Mouse (Mus musculus) kidney, adult 11 months (tissue): ENCODE results near the gene Zfp62.
"Not testable (repeated sequence)": the region's sequence is repeated elsewhere in the genome, so short reads cannot be mapped to it uniquely, and the experiment has no call there.

ENCODE experiments used
- DNase-seq: peaks from one replicate; pipeline ENCODE4 v3.0.0; 2022

The Zfp62 gene

DNA sequence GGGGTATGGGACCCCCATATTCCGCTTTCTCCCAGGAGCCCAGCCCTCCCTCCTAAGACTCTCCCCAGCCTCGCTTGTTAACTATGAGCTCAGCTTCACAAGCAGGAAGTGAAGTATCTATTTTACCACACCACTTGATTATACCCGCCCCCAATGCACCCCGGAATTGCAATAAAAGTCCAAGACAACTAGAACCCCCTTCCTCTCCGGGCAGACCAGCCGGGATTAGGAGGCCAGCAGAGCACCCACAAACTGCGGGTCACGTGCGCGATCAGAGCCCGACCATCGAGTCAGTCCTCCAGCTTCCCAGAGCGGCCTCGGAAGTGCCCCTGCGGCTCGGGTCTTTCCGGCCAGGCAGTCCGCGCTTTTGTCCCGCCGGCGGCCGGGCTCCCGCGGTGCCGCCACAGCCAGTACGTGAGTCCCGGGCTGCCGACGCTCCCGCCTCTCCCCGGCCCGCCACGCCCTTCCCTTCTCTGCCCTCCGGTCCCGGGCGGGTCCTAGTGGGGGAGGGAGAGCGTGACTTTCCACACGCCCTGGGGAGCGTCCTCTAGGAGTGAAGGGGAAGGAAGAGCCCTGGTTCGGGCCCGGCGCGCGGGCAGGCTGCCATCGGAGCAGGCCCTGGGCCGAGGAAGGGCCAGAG is at the start of gene Zfp62:
Zfp62 (plus strand) TSS at position 164 of the 640 bp plus-strand sequence.
- DNase-seq: peak; percentile 96

DNA sequence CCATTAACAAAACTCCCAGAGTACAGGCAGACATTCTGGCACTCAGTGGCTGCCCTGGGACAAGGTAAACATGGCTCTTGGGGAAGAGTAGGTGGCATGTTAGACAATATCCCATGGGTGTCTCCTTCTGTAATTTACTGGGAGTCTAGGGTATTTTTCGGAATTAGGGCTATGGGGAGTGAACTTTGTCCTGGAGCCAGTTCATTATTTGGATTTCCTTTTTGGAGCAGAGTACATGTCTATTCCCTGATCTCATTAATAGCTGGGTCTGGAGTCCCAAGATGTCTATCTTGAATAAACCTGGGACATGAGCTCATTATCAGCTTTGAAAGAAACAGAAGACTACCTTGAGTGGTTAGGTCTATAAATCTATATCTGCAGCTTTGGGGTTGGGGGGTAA is 49.0 kb upstream of the Zfp62 start, which contains the start of gene Olfr1394:
Olfr1394 (plus strand) TSS at position 301 of the 400 bp plus-strand sequence.
- DNase-seq: no peak

DNA sequence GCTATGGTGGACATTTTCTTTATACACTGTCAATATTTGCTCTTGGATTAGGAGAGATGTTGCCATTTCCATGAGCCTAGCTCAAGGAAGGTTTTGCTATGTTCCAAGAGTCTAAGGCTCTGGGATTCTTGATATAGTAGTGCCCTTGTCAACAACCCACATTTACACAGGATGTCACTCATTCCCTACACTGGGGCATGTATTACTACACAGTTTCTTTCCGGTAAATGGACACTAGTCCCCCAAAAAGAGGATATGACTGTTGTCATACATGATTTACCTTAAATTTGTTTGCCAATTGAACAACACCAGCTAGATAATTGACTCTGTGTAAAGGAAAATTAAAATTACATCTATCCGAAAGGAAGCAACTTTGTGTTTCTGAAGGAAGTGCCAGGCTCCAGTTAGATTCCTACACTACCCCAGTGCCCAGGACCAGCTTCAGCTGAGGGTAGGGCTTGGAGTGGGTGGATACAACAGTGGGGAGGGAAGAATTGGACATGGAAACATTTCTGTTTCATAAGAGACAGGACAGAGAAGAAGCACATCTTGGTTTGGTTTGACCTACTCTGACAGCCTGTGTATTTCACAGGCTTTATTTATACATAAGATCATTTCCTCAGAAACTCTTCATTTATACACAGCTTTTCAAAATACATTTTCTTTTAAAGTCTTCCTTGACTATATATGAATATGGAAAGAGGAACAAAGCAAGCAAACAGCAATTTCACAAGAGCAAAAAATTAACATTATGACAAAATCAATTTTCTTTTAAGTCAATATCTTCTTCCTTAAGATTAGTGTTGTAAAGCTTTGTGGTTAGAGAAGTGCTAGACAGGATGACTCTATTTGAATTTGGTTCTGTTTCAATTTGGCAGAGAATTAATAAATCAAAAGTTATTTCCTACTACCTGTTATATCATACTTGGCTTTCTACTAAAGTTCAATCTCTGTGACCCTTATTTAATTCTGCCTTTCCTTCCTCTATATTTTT is 46.0 kb upstream of the Zfp62 start:
- no peak for DNase-seq

DNA sequence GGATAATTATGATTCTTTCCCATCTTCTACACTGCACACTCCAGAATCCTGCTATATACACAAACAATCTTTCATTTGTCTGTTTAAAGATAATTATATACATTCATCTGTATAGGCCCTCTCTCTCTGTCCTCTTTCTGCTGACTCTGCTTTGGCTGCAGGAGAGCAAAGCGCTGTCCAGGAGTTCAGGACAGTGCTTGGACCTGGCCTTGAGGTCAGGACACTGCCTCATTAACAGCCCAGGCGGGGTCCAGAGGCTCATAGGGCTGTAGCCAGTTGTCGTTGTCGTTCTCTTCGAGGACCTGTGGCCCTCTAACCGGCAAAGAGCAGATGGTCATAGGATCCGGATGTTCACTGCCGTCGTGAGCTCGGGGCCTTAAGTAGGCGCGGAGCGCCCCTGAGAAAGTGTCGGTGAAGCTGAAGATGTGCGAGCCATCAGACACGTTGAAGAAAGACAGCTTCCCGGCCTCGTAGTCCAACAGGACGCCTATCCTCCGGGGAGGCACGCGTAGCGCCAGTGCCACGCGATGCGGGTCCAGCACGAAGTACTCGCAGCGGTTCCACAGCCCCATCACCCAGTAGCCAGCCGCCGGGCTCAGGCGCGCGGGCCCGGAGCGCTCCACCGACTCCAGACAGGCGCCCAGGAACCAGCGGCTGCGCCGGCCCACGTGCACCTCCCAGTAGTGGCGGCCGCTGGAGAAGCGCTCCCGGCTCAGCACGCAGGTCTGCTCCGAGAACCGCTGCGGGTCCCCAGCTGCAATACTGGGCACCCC is 34.1 kb upstream of the Zfp62 start:
- DNase-seq: no peak

DNA sequence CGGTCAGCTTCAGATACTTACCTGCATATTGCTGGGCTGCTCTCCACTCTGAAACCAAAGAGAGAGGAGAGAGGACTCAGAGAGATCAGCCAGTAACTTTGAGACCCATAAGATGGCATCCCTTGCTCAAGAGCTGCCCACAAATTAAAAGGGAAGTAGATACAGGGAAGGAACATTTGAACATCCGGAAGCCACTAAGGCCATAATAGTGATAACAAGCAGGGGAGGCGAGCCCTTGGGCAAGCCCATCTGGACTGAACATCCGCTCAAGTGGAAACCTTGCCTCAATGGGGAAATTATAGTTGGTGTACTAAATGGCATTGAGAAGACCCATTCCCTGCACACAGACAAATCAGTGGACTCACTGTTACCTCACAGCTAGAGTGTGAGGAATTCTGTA is 32.5 kb upstream of the Zfp62 start:
- no peak for DNase-seq

DNA sequence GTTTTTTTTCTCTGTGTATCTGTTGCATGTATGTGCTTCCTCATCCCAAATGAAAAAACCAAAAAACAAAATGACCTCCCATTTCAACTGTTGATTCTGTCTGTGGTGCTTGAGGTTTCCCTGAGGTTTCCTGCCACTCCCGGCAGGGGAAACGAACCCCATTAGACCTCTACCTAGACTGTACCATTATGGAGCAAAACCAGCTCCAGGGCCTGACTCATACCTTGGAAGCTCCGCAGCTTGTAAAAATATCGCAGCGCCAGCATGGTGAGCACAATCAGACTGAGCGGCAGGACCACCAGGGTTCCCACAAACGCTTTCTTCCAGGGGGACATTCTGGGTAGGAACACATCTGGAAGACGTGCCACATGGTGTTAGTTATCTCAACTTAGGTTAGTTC is 27.7 kb upstream of the Zfp62 start:
- DNase-seq: no peak

DNA sequence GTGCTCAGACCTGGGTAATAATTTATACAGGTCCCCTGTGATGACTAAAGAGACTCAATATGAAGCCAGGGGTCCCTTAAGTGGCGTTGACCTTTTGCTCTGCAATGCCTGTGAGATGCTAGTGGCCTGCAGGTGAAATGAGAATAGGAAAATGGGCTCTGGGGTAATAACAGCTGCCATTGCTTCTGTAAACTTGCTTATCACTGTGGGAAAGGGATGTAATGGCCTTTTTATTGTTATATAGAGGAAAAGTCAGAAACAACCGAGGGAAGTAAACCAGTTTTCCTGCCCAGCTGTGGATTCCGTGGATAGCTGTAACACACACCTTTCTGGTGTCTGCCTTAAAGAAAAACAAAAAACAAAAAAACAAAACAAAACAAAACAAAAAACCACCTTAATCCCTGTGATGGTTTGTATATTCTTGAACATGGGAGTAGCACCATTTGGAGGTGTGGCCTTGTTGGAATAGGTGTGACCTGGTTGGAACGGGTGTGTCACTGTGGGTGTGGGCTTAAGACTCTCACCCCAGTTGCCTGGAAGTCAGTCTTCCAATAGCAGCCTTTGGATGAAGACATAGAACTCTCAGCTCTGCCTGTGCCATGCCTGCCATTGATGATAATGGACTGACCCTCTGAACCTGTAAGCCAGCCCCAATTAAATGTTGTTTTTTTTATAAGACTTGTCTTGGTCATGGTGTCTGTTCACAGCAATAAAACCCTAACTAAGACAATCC is 26.9 kb upstream of the Zfp62 start:
- not testable (repeated sequence) for DNase-seq

DNA sequence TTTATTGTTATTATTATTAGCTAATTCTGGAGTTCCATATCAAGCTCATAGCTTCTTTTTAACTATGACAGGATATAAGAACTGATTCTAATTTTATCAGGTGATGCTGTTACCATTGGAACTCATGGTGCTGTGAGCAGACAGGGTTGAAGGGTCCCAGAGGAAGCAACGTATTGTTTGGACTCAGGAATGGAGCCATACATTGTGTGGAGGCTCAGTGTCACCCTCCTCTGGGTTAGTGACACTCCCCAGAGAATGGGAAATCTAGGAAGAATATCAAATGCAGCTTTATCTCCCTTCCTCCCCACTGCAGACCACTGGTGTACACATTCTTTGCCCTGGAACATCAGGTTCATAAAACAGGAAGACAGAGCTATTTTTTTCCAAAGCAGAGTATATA is 19.9 kb upstream of the Zfp62 start:
- DNase-seq: no peak

DNA sequence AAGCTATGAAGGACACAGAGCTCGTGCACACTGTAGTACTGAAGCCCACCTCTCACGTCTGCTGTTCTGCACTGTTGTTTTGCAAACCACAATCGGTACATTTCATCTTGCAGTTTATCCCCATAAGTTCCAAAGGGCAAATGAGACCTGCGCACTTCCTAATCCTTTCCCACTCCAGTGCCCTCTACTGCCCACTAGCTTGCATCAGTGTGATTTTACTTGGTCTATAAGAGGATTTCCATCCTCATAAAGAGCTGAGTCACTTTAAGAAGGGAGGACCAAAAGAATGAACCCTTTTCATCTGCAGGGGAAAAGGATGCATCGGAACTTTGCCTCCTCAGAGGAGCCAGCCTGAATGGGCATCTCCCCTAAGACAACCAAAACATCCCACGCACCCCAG is 16.6 kb upstream of the Zfp62 start:
- DNase-seq: no peak

DNA sequence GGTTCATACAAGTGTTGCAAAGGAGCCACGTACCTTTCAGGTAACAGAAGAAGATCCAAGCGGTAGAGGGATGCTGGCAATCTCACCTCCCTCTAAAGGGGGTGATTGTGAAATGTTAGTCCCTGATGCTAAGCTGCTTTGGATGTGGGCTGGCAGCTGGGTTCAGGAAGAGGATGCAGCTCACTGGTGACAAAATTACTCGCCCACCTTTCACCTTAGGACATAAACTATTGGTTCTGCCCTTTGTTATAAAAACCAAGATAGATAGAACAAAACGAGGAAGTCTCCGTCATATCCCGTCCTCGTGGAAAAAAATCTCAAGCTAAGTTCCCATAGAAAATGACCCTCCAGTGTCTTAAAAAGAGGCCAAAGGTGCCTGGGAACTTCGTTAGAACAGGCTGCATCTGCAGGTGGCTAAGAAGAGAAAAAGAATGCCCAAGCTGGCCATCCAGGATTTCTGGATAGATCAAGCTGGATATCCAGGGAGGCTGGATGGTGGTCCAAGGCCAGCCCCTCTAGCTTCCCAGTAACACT is 16.1 kb upstream of the Zfp62 start, which contains the start of gene Btnl9:
Btnl9 (minus strand) TSS at position 205 of the 534 bp plus-strand sequence.
- no peak for DNase-seq

DNA sequence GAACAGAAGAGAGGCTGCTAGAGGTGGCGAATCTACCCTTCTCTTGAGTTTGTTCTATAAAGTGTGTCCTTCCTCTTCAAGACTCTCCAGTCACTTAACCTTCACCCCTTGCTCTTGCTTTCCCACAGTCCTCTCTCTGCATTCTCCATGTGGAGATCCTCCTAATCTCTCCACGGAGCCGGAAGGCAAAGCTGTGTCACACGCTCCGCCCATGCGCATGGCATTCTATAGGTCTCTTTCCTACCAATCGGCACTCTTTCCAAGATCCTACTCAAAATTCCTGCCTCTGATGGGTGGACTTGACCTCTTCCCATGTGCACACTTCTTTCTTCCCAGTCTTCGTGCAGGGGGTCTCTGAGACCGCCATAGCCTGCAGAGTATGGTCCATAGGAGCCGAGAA is 15.4 kb upstream of the Zfp62 start:
- no peak for DNase-seq

DNA sequence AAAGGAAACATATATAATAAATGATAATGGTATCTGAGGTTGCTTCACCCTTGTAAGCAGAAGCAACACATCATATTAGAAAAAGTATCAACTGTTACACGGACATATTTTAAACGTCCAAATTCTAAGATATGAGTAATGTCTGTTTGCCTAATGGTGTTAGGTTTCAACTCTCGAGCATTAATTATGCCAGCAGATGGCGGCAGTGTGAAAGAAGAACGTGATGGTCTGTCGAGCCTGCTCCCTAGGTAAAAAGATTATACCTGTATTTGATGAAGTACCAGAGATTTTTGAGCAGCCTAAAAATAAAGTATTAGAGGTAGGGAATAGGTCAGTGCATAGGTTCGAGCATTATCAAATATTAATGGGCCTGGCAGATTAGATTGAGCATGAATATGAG is 13.4 kb upstream of the Zfp62 start:
- DNase-seq: peak; percentile 41

DNA sequence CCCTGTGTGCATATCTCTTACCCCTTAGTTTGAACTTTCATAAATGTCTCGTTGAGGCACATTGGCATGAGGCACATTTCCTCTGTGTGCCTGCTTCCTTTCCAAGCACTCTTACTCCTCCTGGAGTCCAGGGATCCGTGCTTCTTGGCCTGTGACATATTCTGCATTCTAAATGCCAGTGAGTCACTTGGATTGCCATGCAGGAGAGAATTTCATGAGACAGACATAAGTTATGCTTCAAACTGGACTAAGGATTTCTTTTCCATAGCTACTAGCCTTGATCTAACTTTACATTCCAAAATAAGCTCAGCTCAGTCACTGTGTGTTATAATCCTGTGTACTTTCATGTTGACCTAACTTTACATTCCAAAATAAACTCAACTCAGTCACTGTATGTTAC is 12.0 kb upstream of the Zfp62 start:
- no peak for DNase-seq

DNA sequence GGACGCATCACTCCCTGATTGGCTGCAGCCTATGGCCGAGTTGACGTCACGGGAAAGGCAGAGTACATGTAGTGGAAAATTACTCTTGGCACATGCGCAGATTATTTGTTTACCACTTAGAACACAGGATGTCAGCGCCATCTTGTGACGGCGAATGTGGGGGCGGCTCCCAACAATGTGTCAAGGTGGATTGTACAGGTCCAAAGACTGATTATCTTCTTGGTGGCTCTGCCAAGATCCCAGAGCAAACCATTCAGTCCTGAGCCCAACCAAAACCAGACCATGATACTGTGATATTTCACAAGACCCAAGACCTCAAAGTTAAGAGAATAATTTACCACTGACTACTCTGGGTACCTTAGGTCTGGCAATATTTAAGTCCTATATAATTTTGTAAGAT is 8.3 kb upstream of the Zfp62 start:
- DNase-seq: not testable (repeated sequence)

DNA sequence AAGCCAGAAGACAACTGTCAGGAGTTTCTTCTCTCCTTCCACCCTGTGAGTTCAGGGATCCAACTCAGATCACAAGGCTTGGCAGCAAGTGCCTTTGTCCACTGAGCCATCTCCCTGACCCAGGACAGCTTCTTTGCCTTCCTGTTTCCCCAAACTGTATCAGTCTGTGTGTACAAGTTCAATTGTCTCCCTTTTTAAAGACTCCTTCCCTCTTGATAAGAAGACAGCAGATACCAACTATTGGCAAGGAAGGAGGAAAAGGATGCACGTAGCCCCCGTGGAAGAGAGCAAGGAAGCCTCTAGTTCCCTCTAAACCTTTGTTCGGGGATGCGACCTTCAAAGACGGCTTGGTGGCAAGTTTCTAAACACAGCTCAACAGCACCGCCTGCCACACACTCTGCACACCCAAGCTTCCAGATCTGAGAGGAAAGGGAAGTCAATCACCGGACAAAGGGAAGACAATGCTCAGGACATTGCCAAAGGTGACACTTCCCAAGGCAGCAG is 7.2 kb upstream of the Zfp62 start:
- DNase-seq: no peak

DNA sequence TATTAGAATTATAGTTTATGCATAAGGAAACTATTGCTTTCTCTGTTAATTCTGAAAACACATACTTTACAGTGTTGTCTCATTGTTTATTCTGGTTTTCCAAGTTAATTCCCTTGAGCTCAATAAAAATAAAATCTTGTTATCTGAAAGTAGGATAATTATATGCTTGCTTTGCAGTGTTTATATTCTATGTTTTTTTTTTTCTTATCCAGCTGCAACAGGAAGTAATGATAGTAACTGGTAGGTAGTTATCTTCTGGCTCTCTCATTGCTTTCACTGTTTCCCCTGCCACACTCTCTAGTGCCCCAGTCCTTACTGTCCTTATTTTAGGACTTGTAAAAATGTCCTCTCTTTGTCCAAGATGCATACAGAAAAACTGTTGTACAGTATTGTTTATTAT is 2.4 kb upstream of the Zfp62 start:
- no peak for DNase-seq

DNA sequence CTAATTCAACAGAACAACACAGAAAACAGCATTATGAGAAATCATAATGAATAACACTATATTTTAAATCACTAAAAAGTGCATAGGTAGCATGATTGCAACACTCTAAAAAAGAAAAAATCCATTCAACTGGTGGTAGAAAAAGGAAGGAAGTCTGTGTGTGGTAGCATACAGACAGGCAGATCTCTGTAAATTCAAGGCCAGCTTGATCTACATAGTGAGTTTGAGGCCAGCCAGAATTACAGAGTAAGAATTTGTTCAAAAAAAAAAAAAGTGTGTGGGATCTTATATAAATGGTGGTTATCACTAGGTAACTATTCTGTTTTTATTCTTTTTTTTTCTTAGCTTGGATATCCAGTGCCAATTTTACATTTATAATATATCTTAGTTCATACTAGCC is 1.9 kb upstream of the Zfp62 start:
- no peak for DNase-seq

DNA sequence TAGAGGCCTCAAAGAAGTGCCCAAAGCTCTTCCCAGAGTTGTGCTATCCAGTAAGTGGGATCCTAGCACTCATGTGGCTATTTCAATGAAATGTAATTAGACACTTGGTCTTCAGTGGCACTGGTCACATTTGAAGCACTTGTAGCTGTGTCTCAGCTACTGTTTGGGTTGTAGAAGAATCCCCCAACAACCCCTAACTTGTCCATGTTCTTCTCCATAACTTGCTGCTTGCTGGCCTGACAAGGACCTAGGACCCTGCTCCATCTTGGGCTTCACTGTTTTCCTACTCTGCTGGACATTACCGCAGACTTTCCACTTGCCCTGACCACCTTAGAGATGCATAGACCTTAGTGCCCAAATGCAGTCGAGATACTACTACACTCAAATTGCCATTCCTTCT is 1.0 kb upstream of the Zfp62 start:
- DNase-seq: no peak

DNA sequence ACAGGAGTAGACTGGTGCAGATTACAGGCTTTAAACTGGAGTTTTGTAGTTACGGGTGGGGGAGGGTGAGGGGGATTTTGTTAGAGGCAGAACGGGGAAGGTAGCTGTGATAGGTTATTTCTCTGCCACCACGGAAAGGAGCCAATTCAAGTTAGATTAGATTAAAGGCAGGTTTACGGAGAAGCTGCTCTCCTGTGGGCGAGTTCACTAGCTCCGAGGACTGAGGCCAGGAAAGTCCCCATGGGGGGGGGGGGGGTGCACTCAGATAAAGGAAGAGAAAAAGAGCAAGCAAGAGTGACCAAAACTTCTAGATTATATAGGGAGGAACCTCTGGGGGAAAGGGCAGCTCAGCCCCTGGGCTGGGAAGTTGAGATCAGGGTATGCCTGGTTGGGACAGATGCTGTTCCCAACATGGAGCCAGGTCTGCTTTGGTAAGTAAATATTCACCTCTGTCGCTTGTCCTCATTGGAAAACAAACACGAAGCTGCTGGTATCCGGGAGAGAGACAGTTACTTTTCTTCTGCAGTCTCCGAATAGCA is 500 bp upstream of the Zfp62 start:
- peak; percentile 41 for DNase-seq

DNA sequence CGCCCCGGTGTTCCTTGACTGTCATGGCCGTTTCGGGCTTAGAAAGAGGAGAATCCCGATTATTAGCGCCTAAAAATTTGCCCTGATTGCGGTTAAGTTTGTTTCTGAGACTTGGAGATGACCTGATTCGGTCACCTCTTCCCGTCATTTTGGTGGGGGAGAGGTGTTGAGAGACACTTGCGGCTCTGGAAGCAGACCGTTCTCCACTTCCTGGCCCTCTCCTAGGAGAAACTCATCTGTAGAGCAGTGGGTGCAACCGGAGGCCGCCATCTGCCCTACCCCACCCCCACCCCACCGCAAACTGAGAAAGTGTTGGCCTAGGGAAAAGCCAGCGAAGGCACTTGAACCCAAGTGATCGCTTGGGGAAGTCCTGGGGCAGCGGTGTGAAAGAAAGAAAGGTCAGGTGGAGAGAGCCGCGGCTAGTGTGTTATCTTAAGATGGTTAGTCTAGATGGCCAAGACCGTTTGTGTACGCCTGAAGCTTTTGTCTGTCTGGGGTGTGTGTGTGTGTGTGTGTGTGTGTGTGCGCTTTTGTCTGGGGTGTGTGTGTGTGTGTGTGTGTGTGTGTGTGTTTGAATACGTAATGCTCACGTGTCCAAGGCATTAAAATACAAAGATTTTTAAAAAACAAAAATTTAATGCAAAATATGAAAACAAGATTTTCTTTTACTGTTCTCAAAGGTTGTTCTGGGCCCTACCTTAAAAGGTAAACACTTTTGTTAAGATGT is 842 bp downstream of the Zfp62 start:
- DNase-seq: no peak

DNA sequence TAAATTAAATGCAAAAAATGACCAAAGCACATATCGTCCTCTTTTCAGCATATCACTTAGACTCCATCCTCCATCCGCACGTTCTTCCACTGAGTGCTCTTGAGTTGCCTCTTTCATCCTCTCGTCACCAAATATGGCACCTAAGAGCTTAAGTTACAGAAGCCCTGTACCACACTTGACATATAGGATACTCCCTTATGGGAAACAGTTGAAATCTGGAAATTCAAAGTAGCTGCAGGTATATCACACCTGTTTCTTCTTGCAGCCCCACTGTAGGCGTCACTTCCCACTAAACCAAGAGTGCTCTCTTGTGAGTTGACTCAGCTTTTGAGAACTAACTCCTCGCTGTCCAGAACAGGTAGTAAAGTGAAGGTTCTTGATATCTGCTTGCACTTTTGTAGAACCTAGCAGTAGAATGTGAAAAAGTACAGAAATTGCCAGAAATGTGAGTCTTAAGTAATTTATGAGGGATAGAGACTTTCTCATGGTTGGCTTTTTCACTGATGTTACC is 2.0 kb downstream of the Zfp62 start:
- no peak for DNase-seq
